Mouse (Mus musculus) myocyte (in vitro differentiated cells): ENCODE data around the gene Sumo3.

Experiments used
- CEBPB ChIP-seq: IDR thresholded peaks from 2 replicates; pipeline ENCODE4 v1.6.1; 2011; ENCODE audit warnings: mild to moderate bottlenecking, moderate library complexity; ENCODE audit not compliant: poor library complexity, insufficient read depth, severe bottlenecking
- E2F4 ChIP-seq: IDR thresholded peaks from one replicate; pipeline ENCODE4 v1.6.1; 2011; ENCODE audit warnings: mild to moderate bottlenecking, control low read depth, moderate library complexity; ENCODE audit not compliant: insufficient read depth
- MAX ChIP-seq: IDR thresholded peaks from one replicate; pipeline ENCODE4 v1.6.1; 2011; ENCODE audit warnings: low read depth, mild to moderate bottlenecking, control low read depth
- MYOD1 ChIP-seq, 3 experiments: IDR thresholded peaks; one replicate each; pipeline ENCODE4 v1.6.1; 2011; ENCODE audit warnings: control low read depth in 2 of 3, low read depth in 2 of 3, mild to moderate bottlenecking in 2 of 3, moderate library complexity in 1 of 3; ENCODE audit not compliant: insufficient read length in 2 of 3, control insufficient read depth in 1 of 3
- MYOG ChIP-seq, 3 experiments: IDR thresholded peaks; one replicate each; pipeline ENCODE4 v1.6.1; 2011; ENCODE audit warnings: control low read depth in 2 of 3, low read depth in 2 of 3, mild to moderate bottlenecking in 2 of 3; ENCODE audit not compliant: insufficient read length in 2 of 3, control insufficient read depth in 1 of 3, insufficient read depth in 1 of 3
- POLR2A ChIP-seq: IDR thresholded peaks from one replicate; pipeline ENCODE4 v1.6.1; 2011; ENCODE audit warnings: low read depth, mild to moderate bottlenecking, control low read depth, moderate library complexity; ENCODE audit not compliant: insufficient read length
- POLR2AphosphoS2 ChIP-seq: IDR thresholded peaks from one replicate; pipeline ENCODE4 v1.6.1; 2011; ENCODE audit warnings: low read depth, control low read depth; ENCODE audit not compliant: insufficient read length
- REST ChIP-seq: IDR thresholded peaks from one replicate; pipeline ENCODE4 v1.6.1; 2011; ENCODE audit warnings: mild to moderate bottlenecking, control low read depth, moderate library complexity; ENCODE audit not compliant: insufficient read depth, insufficient read length
- TCF12 ChIP-seq: IDR thresholded peaks from one replicate; pipeline ENCODE4 v1.6.1; 2011; ENCODE audit warnings: mild to moderate bottlenecking, control low read depth; ENCODE audit not compliant: poor library complexity, insufficient read depth, severe bottlenecking
- TCF3 ChIP-seq: IDR thresholded peaks from one replicate; pipeline ENCODE4 v1.6.1; 2011; ENCODE audit warnings: low read depth, control low read depth; ENCODE audit not compliant: insufficient read length
- USF1 ChIP-seq: IDR thresholded peaks from one replicate; pipeline ENCODE4 v1.6.1; 2011; ENCODE audit warnings: low read depth, mild to moderate bottlenecking, control low read depth, moderate library complexity

DNA sequence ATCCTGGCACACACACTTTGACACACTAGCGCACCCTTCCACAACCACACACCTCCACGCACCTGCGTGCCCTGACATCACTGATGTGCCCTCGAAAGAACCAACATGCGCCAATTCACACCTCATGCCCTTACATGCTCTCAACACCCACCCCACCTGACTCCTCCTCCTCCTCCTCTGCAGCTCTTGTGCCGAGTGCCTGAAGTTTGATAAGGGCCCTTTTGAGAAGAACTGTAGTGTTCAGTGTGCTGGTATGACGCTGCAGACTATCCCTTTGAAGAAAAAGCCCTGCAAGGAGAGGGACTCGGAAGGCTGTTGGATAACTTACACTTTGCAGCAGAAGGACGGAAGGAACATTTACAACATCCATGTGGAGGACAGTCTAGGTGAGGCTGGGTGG lies 45.1 kb upstream of the Sumo3 start:
- TF ChIP-seq TCF12 = no peak
- no peak for TF ChIP-seq POLR2A
- no peak for TF ChIP-seq REST
- TF ChIP-seq MAX = no peak
- TF ChIP-seq E2F4 = no peak
- TF ChIP-seq POLR2AphosphoS2 = no peak
- TF ChIP-seq USF1 = no peak
- no peak for TF ChIP-seq CEBPB
- TF ChIP-seq TCF3 = no peak
- TF ChIP-seq MYOD1 (IDR thresholded peaks at IDR 0.05; ENCODE audit: control insufficient read depth in 1 of 3, insufficient read length in 2 of 3, low read depth in 2 of 3) = no peak
- no peak for TF ChIP-seq MYOG (IDR thresholded peaks at IDR 0.05; ENCODE audit: control insufficient read depth in 1 of 3, insufficient read depth in 1 of 3, insufficient read length in 2 of 3, low read depth in 2 of 3)
